Mouse (Mus musculus) ovary, postnatal 14 days (tissue): ENCODE data around the gene Trpc4.
A peak's percentile ranks its signal among the peaks of the same experiment; 100 is the strongest.

Experiments used
- DNase-seq: peaks from one replicate; pipeline ENCODE4 v3.0.0; 2022; ENCODE audit warnings: low spot score

The Trpc4 gene

GRCm38 (mm10) chr3:54266943-54267342 lies 111.1 kb downstream of the Trpc4 start:
- DNase-seq: no peak

DNA sequence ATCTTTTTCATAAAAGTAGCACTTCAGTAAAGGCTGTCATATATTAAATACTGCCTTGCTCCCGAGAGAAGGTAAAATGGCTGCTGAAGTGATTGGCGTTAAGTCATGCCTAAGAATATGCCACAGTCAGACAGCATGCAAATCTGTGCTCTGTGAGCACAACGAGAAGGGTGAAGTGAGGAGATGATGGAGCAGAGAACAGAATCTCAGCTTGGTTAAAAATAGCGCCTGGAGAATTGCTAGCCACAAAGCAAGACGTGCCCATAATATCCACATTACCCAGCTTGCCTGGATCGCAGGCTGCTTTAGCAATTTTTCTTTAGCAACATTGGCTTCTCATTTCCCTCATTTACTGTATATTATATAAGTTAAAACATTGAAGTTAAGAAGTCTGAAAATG lies 113.3 kb downstream of the Trpc4 start:
- DNase-seq: no peak

DNA sequence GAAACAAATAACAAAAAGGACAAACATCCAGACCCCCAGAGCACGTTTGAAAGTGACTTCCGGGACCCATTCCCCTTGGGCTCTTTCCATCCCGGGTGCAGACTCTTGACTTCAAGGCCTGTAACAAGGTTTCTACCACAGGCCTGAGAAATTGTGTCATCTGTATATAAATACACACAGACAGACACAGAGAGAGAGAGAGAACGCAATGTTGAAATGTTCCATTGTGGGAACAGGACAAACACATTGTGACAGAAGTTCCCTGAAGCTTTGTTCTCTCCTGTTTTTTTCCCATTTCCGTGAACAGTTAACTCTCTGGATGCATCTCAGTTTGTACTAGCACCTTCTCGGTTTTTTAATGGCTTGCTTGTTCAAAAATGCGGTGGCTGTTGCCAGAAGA lies 118.8 kb downstream of the Trpc4 start:
- no peak for DNase-seq

DNA sequence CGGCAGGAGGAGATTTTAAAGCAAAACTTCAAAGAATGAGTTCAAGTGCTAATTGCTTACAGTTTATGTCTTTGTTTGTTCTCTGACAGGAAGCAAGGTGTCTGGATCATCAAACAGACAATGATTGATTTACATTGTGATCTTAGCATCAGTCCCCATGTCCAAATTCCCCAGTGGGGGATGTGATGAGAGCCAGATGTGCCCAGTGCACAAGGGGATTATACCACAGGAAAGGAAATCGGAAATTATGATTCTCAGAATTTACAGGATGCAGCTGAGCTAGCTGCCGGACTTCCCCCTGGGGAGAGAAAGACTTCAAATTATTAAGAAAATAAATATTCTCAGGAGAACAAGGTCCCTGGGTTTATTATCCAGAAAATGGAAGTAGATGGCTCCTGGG lies 133.9 kb downstream of the Trpc4 start:
- no peak for DNase-seq

DNA sequence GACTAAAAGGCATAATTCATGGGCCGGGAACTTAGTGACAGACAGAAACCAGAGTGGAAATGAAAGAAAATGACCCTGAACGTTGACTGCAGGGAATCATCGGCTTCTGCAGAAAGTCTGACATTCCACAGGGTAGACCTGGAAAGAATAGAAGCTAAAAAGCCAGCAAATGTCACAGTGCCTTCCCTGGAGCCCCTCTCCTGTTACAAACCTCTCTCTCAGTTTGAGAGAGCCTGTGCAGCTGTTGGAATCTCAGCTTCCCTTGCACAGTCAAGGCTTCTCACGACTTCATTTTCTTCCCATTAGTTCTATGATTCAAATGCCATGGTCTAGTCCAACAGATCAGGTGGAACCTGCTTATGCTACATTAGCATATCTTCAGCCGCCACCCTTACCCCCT lies 154.8 kb downstream of the Trpc4 start:
- no peak for DNase-seq

- no peak for DNase-seq
Observed at GRCm38 (mm10) chr3:54314055-54314454, 158.2 kb downstream of the Trpc4 start.

DNA sequence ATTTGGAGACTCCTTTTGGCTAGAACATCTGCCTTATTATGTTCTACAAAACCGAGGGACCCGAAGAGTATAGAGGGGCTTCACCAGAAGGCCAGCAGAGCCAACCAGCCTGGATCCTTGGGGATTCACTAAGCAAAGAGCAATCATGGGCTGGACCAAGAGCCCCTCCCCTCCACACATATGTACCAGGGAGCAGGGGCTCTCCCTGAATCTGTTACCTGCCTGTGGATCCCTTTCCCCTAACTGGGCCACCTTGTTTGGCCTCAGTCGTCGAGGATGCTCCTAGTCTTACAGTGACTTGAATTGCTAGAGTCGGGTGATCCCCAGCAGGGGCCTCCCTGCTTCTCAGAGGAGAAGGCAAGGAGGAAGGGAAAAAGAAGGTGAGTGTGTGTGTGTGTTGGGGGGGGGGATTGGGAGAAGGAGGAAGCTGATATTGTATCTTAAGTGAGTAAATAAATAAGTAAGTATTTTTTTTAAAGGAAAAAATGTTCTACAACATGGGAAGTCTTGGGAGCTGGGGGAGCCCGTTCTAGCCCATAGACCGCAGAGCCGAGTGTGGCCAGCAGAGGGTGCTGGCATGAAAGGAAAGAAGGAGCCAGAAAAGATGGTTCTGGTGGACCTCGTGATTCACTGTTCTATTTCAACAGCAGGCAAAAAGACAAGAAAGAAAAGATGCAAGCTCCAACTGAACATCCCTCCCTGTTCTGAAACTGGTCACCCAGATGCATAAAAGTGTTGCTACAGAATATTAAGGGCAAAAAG lies 197.2 kb downstream of the Trpc4 start:
- DNase-seq: peak; percentile 77

- no peak for DNase-seq
Observed at GRCm38 (mm10) chr3:54357561-54357960, 201.7 kb downstream of the Trpc4 start.

DNA sequence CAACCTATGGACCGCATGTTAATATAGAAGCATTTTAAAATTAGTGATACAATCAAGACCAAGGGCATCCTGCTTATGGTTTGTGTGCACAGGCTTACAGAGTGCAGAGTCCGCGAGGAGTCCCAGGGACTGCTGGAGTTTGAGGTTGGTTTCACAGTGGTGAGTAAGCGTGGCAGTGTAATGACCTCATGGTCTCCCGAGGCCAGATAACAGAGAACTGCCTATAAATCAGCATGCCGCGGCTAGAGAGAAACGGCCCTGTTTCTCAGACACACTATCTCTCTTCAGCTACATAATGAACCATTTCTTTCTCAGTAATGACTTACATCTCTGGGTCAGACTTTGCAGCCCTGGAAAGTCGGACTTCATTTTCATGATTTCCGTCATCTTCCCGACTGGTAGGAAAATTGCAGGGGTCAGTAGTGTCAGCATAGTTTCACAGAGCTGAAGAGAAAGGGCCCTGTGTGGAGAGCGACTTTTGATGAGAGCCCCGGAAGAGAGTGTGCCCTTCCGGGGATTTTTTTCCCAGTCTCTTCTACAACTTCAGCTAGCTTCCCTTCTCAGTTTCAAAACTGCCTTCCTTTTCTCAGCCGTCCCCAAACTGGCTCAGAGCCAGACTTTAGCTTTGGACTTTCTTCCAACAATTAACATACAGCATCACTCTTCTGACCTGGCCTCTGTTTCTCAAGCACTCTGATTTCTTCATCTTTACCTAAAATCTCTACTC lies 202.8 kb downstream of the Trpc4 start:
- DNase-seq: peak; percentile 14

DNA sequence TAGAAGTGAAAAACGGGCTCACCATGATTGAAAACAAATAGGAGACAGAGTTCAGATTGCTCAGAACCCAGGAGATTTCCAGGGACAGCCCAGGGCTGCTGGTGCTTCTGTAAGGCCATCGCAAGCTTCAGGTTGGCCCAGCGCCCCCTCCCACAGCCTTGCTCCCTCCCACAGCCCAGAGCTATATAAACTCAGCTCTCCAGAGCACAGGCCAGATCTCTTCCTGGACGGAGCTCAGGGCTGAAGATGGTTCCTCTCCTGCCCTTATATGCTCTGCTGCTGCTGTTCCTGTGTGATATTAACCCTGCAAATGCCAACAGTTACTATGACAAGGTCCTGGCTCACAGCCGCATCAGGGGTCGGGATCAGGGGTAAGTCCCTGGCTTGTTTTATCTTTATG lies 205.1 kb downstream of the Trpc4 start, which contains the start of gene Postn:
Gene Postn, plus strand, starts transcription at position 213 of the 400 bp plus-strand sequence.
- DNase-seq: peak; percentile 27

GRCm38 (mm10) chr3:54361656-54362055 lies 205.8 kb downstream of the Trpc4 start:
- no peak for DNase-seq
